Mouse (Mus musculus) left cerebral cortex, adult 9 months (tissue): Measurements from ENCODE around the gene Bik.
A peak's percentile ranks its signal among the peaks of the same experiment; 100 is the strongest.

Experiments used
- DNase-seq, 2 experiments: peaks; one replicate each; pipeline ENCODE4 v3.0.0; 2022; ENCODE audit warnings: low spot score in 2 of 2

The Bik gene

DNA sequence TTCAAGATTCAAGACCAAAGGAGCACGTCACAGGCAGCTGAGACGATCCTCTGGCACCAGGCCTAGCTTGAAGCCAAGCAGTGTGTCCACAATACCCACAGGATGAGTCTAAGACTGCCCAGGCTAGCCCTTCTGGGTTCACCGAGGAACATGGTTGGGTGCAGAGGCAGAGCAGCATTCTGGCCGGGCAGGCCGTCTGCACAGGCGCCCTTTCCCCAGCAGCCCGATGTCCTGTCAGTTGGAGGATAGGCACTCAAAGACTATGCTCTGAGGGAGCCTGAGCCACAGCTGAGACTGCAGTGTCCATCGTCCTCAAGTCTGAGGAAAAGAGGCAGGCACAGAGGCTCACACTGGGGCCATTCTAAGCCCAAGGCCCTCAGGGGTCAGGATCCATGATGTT is 20.5 kb downstream of the Bik start:
- no peak for DNase-seq

DNA sequence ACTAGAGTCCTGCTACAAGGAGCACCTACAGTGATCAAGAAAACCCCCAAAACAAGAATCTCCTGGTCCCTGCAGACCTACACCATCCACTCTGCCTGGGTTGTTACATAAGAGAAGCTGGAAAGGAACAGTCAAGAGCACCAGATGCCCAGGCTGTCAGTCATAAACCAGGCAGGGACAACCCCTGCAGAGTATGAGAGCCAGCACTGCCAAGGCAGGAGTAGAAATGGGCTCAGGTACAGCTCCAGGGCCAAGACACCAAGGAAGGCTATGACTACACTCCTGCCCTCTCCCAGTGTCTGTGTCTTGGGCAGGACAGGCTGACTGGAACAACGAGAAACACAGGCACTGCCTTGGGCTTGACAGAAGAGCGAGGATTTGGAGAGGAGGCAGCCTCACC is 23.5 kb downstream of the Bik start:
- no peak for DNase-seq

DNA sequence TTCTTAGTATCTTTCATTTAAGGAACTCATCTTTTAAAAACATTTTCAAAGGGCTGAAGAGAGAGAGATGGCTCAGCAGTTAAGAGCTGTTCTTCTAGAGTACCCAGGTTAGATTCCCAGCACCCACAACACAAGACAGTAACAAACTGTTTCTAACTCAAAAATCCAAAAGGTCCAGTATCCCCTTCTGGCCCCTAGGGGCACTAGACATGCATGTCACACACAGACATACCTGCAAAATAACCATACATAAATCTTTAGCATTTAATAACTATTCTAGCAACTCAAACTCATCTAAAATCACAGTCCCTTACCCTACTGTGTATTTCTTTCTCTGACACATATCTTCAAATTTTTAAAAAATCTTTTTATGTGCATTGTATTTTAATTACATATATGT is 27.2 kb downstream of the Bik start:
- DNase-seq: no peak

DNA sequence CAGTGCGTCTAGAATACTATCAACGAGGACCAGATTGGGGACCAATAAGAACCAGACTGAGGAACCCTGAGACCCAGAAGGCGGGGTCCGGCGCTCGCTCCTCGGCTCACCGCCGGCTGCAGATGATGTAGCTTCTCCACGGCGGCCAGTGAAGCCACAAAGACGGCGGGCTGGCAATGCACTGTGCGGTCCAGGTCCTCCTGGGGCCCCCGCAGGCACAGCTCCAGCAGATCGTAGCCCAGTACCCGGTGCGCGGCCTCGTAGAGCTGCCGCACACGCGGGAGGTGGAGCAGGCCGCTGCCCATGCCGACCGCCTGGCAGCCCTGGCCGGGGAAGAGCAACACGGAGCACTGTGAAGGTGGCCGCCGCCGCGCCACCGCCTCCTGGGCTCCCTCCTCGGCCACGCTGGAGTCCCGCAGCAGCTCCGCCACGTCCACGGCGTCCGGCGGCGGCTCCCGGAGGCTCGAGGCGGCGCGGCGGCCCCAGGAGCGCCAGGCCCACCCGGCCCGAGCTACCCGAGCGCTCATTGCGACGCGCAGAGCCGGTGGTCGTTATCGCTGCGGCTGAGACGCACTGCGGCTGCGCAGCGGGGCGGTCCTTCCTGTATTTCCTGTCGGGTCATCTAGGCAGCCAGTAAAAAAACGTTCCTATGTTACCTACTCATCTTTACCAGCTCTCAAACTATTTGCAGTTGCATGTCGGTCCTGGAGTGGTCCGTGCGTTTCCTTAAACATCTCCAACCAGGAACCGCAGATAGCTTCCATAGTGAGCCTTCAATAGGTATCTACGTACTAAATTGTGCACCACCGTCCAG is 28.7 kb downstream of the Bik start:
- DNase-seq: peak; percentile 55 to 85

DNA sequence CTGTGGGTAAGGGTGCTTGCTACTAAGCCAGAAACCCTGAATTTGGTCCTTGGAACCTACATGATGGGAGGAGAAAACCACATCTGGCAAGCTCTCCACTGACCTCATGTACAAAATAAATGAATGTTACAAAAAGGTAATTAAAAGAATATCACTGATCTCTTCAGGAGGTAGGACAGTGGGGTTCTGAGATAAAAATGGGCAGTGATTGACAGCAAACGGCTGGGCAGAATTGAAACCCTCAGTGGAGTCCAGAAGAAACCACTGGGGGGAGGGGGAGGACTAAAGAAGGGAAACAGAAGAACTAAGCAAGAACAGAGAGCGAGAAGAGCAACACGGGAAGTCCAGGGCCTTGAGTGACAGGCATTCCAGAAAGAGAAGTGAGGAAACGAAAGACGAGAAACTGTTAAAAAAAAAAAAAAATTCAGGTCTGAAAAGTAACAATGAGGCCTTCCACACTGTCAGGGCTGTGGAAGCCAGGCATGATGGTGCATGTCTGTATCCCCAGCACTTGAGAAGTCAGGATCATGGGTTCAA is 34.3 kb downstream of the Bik start:
- DNase-seq: no peak

DNA sequence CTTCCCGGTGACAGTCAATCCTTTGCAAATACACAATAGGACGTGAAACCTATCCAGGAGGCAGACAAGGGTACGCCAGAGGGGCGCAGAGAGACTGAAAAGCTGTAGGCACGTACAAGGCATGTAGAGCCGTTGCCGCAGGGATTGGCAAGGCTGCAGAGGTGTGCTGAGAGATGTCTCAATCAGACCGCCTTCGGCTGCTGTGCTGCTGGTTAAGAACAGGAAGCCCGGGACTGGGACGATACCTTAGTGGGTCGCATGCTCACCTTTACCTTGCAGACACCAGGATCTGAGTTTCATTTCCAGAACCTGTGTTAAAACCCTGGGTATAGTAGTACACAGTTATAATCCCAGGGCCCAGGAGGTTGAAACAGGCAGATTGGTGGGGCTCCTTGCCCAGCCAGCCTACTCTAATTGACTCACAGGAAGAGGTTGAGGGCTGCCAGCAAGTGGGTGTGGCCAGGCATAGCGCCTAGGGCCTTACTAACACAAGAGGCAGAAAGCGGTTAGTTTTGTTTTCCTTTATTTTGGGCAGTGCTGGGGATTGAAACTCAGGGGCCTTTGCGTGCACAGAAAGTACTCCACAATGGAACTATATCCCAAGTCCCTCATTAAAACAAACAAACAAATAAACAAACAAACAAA is 36.1 kb downstream of the Bik start:
- peak in 1 of 2 experiments; percentile 74 for DNase-seq

DNA sequence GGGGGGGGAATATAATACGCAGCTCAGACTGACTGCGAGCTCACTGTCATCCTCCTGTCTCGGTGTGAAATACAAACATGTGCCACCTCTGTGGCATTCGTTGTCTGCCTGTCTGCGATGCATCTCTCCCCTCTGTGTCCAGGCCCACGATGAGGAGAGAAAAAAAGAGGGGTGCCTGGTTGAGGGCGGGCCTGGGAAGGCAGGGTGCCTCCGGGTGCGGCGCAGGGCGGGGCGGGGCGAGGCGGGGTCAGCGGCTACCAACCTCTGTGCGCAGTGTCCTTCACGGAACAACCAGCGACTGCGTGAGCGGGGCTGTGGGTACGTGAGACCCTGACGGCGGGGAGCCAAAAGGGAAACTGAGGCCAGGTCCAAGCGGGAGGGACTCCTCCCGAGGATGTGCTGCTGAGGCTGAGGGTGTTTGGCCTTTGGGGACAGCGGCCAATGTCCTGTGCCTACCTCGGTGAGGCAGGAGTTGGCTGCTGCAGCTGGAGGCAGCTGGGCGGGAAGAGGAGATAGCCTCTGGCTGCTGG is 36.7 kb downstream of the Bik start, which contains the start of the genes Tspo and Mcat:
Gene Tspo, plus strand, starts transcription at position 266 of the 530 bp plus-strand sequence.
Gene Mcat, minus strand, starts transcription at position 461 of the 530 bp plus-strand sequence.
- no peak for DNase-seq

DNA sequence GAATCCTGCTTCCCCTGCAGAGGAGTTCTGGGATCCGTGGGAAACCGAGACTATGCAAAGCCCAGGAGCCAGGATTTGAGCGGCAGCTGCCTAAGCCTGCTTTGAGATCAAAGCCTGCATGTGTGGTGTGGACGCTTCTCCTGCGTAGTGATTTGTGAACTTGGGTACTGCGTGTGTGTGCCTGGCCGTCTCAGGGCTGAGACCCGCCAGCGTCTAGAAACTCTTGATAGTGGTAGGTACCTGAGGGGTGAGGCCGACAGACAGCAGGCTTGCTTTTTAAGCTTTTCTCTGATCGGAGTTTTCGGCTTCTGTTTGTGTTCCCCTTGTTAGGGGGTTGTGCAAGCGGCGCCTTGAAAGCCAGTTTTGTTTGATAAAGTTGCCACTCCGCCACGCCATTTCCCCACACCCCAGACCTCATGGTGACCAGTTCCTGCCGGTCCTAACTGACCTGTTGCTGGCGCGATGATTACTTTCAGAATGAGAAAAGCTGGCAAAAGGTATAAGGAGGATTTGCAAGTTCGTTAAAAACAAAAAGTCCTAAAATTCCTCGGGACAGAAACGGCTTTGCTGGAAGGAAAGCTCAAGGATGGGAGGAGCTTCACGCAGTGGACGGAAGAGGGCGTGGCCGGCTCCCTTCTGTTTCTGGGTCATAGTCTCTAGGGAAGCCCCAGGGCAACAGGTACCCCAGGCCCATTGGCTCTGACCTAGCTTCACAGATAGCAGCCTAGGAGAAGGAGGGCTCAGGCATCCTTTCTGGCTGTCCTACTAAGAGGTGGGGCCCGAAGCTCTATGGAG is 37.4 kb downstream of the Bik start:
- no peak for DNase-seq

DNA sequence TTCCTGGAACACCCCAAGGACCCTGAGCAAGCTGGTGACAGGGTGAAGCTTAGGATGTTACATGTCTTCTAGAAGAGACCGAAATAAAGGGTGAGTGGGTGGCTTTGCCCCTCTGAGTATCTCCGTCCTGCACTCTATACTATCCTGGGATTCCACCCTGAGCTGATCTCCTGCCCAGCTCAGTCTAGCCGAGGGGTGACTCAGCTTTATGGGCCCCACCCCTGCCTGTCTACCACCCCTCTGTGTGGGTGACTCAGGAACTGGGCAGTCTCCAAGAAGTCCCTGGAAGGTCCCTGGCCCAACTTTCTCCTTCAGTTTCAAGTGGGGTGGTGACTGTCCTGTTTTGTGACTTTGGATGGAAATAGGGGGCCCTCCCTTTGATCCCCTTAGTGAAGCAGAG is 38.8 kb downstream of the Bik start:
- no peak for DNase-seq

DNA sequence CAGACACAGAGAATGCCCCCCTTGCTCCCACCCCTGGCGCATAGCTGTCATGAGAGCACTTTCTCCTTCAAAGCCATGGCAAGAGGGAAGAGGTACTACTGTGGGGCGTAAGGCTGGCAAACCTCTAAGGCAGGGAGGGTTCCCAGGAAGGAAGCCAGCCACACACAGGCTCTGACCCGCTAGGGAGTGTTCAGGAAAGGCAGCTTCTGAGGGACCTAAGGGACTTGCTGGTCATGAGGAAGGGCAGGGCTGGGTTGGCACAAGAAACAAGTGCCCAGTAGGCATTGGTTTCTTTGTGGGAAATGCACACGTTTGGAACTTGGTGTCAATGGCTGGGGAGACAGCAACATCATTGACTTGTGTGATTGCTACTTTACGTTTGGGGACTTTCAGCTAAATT is 39.3 kb downstream of the Bik start:
- no peak for DNase-seq

DNA sequence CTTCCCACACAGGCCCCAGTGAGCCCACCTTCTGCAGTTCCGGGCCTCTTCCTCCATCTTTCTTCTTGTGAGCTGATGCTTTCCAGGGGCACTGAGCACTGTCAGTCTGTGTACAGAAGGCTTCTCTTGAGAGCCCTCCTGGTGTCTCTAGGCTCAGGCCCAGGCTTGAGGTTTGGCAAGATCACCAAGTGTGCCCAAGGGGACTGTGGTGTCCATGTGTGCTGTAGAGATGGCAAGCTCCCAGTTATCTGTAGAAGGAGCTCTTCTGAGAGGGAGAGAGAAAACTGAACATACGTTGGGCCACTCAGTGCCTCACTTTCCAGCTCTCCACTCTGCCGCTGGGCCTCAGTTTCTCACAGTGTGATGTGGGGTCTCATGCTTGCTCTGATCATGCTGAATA is 41.1 kb downstream of the Bik start:
- no peak for DNase-seq

DNA sequence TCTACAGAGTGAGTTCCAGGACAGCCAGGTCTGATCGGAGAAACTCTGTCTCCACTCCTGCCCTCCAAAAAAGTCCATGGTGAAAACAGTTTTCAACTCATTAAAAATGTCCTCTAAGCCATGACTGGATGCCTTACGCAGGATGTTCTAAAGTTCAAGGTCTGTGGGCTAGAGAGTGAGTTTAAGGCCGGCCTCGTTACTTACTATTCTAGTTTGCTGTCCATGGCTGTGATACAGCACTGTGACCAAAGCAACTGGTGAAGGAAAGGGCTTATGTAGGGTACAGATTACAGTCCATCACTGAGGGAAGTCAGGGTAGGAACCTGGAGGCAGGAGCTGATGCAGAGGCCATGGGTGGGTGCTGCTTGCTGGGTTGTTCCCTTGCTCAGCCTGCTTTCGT is 41.9 kb downstream of the Bik start:
- DNase-seq: no peak

DNA sequence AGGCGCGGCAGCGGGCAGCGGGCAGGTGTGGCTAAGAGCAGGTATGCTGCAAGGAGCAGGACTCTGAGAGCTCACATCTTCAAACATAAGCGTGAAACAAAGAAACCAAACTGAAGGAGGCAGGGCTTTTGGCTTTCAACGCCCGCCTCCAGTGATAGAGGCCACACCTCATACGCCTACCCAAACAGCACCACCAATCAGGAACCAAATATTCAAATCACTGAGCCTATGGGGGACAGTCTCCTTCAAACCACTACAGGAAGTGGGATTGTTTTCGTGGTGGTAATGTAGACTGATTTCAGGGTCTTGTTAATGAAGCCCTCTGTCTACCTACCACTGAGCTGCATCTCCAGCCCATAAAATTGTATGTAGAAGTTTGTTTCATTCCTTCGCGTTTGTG is 43.0 kb downstream of the Bik start:
- no peak for DNase-seq

DNA sequence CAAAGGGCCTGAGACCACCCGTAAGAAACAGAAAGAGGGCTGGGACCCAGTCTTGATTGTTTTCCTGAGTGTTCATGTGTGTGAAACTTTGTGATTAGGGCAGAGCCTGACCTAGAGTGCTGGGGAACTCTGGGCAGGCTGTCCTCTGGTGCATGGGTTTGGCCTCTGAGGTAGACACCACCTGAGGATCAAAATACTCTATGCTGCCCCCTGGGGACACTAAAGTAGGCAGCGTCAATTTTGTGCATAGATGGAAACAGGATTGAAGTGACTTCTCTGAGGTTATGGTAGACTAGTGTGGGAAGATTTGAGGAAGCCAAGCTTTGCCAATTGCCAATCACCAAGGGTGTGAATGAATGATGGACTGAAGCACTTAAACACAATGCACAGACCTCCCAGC is 44.0 kb downstream of the Bik start:
- DNase-seq: no peak

DNA sequence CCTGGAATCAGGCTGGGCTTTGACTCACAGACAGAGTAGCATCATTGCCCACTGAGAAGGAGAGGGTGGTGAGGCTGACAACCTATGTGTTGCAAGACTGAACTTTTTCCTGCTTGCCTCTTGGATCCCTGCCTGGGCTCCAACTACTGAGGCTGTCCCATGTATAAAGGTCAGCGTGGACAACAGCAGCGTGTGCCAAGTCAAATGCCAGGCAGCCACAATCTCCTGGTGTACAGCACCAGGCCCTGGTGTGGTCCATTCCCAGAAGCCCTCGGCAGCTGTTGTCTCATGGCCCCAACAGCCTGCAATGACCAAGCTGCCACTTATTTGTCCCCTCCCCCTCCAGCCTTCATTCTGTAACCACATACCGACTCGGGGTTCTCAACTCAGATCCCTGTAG is 45.0 kb downstream of the Bik start:
- no peak for DNase-seq

DNA sequence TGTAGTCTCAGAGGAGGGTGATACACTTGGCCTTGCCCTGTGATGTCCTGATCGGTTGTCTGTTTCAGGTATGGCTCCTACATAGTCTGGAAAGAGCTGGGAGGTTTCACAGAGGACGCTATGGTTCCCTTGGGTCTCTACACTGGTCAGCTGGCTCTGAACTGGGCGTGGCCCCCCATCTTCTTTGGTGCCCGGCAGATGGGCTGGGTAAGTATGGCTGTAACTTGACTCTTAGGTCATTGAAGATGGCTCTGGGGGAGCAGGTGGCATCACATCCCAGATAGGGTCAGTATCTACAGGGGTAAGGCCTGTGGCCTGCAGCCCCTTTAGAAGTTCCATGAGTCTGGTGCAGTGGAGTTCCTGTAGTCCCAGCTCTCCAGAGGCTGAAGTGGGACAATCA is 45.5 kb downstream of the Bik start:
- no peak for DNase-seq

DNA sequence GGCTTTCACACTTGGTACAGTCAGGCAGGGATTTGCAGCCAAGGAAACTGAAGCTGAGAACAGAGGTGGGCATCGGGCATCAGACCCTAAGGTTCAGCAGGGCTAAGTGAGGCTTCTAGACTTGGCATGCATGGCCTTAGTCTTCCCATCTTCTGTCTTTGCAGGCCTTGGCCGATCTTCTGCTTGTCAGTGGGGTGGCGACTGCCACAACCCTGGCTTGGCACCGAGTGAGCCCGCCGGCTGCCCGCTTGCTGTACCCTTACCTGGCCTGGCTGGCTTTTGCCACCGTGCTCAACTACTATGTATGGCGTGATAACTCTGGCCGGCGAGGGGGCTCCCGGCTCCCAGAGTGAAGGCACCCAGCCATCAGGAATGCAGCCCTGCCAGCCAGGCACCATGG is 46.9 kb downstream of the Bik start:
- no peak for DNase-seq

DNA sequence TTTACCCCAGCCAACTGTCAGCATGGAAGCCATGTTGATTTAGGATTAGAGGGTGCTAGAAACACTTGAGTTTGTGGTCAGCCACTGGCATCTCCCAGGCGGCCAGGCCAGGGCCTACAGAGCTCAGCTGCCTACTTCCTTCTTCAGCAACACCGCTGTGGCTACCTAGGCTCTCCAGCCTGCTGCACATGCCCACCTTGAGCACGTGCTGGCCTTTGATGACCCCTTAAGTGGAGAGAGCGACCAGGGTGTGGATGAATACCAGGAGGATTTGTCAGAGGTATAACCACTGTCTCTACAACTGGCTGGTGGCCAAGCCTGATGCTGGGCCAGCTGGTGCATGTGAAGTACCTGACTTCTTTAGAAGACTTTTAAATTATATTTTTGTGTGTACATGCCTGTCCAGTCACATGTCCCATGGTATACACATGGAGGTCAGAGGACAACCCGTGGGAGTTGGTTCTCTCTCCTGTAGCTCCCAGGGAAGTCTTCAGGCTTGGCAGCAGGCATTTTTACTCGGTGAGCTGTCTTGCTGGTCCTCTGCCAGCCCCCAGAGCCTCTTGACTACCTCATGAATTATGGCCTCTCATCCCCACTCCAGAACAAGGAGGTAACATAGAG is 48.2 kb downstream of the Bik start:
- DNase-seq: no peak

DNA sequence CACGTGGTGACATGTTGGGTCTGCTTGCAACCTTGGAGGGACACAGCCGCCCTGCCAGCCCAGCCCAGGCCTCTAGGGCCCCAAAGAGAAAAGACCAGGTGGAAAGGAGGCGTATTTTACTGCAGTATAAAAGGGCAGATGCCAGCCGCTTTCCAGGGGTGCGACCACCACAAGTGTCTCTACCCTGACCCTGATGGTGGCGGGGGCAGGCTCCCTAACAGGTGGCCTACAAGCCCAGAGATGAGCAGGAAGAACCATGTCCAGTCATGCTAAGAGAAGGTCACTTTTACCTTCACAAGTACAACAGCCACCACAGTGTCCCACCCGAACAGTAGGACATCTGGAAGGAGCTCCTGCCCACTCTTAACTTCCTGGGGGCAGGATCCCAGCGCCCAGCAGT is 48.9 kb downstream of the Bik start:
- DNase-seq: no peak

DNA sequence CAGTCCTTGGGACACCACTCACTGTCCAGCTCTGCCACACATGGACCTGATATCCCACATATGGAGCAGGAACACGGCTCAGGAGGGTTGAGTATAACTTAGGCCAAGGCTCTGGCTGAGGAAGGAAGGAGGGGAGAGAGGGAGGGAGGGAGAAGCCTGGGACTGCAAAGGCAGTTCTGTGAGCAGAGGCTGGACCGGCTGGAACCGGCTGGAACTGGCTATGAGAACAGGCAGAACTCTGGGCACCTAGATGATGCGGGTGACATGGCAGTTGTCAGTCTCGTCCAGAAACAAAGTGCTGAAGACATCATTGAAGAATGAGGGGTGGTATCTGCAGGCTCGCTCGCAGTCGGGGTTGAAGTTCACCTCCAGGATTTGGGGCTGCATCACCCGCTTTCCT is 50.0 kb downstream of the Bik start:
- no peak for DNase-seq

DNA sequence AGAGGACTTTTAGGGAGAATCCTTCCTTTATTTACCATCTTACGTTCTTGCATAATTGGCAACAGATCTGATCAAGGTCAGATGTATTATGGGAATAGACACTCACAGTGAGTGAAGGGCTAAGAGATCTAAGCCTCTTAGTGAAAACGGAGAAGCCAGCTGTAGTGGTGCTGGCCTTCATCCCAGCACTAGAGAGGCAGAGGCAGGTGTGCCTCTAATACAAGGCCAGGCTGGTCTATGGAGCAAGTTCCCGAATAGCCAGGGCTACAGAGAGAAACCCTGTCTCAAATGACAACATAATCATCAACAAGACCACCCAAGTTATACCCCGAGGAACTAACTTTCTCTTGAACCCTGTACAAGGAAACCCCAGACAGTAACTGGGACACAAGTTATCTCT is 56.3 kb downstream of the Bik start:
- DNase-seq: no peak
